Mouse (Mus musculus) embryonic fibroblast, embryonic 13.5 days (primary cell): Measurements from ENCODE around the gene Crygs. TPM values are rescaled to one million over a fixed set of nuclear protein-coding genes. Genes with fewer than 3 reads are reported as not detected.

Experiments
- H3K27ac ChIP-seq: 2 replicates; pipeline ENCODE4 v1.5.1; 2012; ENCODE audit warnings: low read length, control low read depth, inconsistent platforms; ENCODE audit not compliant: insufficient read depth
- H3K4me1 ChIP-seq: 2 replicates; pipeline ENCODE4 v1.6.1; 2011; ENCODE audit warnings: low read length; ENCODE audit not compliant: control insufficient read depth, insufficient read depth
- H3K4me3 ChIP-seq: 2 replicates; pipeline ENCODE4 v1.5.1; 2011; ENCODE audit warnings: mild to moderate bottlenecking, control low read depth, low read length; ENCODE audit not compliant: insufficient read depth
- CTCF ChIP-seq: IDR thresholded peaks from 2 replicates; pipeline ENCODE4 v1.5.1; 2011; ENCODE audit warnings: mild to moderate bottlenecking, control low read depth, low read length, moderate library complexity, borderline replicate concordance; ENCODE audit not compliant: insufficient read depth
- POLR2A ChIP-seq: IDR thresholded peaks from 2 replicates; pipeline ENCODE4 v1.6.1; 2011; ENCODE audit warnings: low read depth, mild to moderate bottlenecking, control low read depth, low read length, moderate library complexity
- polyA plus RNA-seq: library from polyadenylated mRNA; stranded (reverse); fragments of >200 nt; gene quantifications from 2 replicates; pipeline ENCODE4 v1.2.4, GENCODE M21; 2011; ENCODE audit warnings: low read depth; ENCODE audit not compliant: missing spikeins, insufficient read length

Crygs gene
- not detected in 2 replicates for polyA plus RNA-seq

GRCm38 (mm10) chr16:22811477-22811876, at the start of gene Crygs:
Gene Crygs, minus strand, starts transcription at chr16:22811577.
- Histone ChIP-seq H3K4me1 (peaks cover 3% of the 10 kb centered on the region), H3K27ac (no peak within 1 kb of the TSS), H3K4me3 (no peak within 1 kb of the TSS)
- TF ChIP-seq CTCF (no peak), POLR2A (no peak)

- TF ChIP-seq POLR2A (peak; percentile 83), CTCF (no peak)
- Histone ChIP-seq H3K4me3 (peak within 1 kb of the TSS; percentile 88), H3K27ac (no peak within 1 kb of the TSS), H3K4me1 (peaks cover 1% of the 10 kb centered on the region; the same call in 1 of the 2 replicates)
Measured at GRCm38 (mm10) chr16:22857431-22858113, 46.2 kb upstream of the Crygs start, which contains the start of the genes Tbccd1 and Dnajb11. Gene Tbccd1, minus strand, starts transcription at chr16:22857669. Gene Dnajb11, plus strand, starts transcription at chr16:22857845.

GRCm38 (mm10) chr16:22856773-22857172, 45.4 kb upstream of the Crygs start:
- no peak for TF ChIP-seq CTCF
- no peak for TF ChIP-seq POLR2A
- H3K4me3 ChIP-seq = peak overlapping the region; percentile 77
- H3K4me1 ChIP-seq = peaks cover 1% of the 10 kb centered on the region; the same call in 1 of the 2 replicates
- H3K27ac ChIP-seq = no peak overlapping the region

GRCm38 (mm10) chr16:22852709-22853108, 41.3 kb upstream of the Crygs start:
- peaks cover 5% of the 10 kb centered on the region; the same call in 1 of the 2 replicates for H3K4me1 ChIP-seq
- no peak for TF ChIP-seq CTCF
- TF ChIP-seq POLR2A = no peak
- H3K4me3 ChIP-seq = no peak overlapping the region
- H3K27ac ChIP-seq = no peak overlapping the region

- peak overlapping the region; percentile 59; the same call in 1 of the 2 replicates for H3K27ac ChIP-seq
- no peak overlapping the region for H3K4me3 ChIP-seq
- TF ChIP-seq CTCF (no peak), POLR2A (no peak)
- H3K4me1 ChIP-seq = peaks cover 7% of the 10 kb centered on the region; the same call in 1 of the 2 replicates
Measured at GRCm38 (mm10) chr16:22848331-22848730, 37.0 kb upstream of the Crygs start.

- H3K4me1 ChIP-seq = peaks cover 7% of the 10 kb centered on the region; the same call in 1 of the 2 replicates
- no peak for TF ChIP-seq CTCF
- TF ChIP-seq POLR2A = no peak
- H3K4me3 ChIP-seq = no peak overlapping the region
- 0 out of 2 replicates have a peak overlapping the region, but pooled peaks have one; percentile 25 for H3K27ac ChIP-seq
Measured at GRCm38 (mm10) chr16:22847686-22848085, 36.3 kb upstream of the Crygs start.

- H3K27ac ChIP-seq = no peak overlapping the region
- H3K4me3 ChIP-seq = no peak overlapping the region
- TF ChIP-seq POLR2A (no peak), CTCF (no peak)
- peaks cover 7% of the 10 kb centered on the region for H3K4me1 ChIP-seq
Measured at GRCm38 (mm10) chr16:22845481-22845880, 34.1 kb upstream of the Crygs start.

- H3K4me3 ChIP-seq = no peak overlapping the region
- H3K27ac ChIP-seq = no peak overlapping the region
- TF ChIP-seq POLR2A (no peak), CTCF (no peak)
- H3K4me1 ChIP-seq = peaks cover 13% of the 10 kb centered on the region
Measured at GRCm38 (mm10) chr16:22844834-22845233, 33.5 kb upstream of the Crygs start.

- no peak overlapping the region for H3K27ac ChIP-seq
- H3K4me3 ChIP-seq = peak overlapping the region; percentile 49
- no peak for TF ChIP-seq CTCF
- peak; percentile 83 for TF ChIP-seq POLR2A
- H3K4me1 ChIP-seq = peaks cover 16% of the 10 kb centered on the region
Measured at GRCm38 (mm10) chr16:22844061-22844801, 32.9 kb upstream of the Crygs start.
